Mouse (Mus musculus): ENCODE data around the gene Uaca.

DNA sequence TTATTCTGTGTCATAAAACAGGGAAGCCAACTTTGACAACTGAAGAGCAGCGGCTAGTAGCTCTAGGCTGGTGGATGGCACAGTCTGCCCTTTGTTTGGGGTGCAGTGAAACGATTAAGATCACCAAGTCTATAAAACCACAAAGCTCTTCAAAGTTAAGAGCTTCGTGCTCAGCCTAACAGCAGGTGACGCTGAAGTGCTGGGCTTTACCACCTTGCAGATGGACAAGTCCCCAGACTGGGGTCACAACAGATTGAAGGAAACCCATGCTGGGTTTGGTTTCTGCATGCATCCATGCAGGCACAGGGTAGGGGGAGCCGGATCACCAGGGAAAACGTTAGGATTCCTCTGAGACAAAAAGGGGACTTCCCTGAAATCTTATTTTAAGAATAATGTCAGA is 47.8 kb upstream of the Uaca start:
- TF ChIP-seq CTCF (IDR thresholded peaks at IDR 0.05; ENCODE audit: insufficient read depth, low read length) = no peak
- no peak for TF ChIP-seq POLR2A (IDR thresholded peaks at IDR 0.05; ENCODE audit: borderline replicate concordance, extremely low read depth, low read depth, low read length)

All from lung, adult 2 months (tissue).